Mouse (Mus musculus): ENCODE measurements around the gene Hoxd10.

Gene Hoxd10

DNA sequence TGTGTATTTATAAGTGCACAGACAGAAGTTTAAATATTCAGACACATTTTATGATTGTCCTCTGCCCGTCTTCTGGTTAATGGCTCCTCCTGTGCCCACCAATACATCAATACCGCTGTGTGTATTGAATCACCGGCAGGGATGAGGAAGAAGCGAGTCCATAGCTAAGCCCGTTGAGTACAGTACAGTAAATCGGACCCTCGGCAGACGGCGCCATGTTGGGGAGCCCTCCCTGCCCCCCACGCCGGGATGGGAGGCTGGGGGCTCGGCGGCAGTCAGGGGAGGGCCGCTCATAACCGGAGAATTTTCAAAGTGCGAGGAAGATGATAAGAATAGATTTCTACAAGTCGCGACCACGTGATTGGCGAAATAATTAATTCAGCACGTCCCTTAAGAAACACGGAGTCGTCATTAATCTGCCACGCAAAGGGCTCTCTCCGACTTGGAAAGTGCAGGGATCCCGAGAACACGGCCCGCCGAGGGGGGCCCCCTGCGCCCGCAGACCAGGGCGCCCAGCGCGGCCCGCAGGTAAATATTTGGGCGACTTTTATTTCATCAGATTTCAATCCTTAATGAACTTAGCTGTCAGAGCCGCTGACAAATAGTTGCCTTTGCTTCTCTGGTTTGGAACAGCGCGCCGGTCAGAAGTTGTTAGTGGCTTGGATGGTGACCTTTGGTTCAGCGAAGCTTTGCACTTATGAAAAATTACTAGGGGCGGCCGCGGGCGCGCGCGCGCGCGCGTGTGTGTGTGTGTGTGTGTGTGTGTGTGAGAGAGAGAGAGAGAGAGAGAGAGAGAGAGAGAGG lies 41.0 kb downstream of the Hoxd10 start:
- DNase-seq, result no peak

DNA sequence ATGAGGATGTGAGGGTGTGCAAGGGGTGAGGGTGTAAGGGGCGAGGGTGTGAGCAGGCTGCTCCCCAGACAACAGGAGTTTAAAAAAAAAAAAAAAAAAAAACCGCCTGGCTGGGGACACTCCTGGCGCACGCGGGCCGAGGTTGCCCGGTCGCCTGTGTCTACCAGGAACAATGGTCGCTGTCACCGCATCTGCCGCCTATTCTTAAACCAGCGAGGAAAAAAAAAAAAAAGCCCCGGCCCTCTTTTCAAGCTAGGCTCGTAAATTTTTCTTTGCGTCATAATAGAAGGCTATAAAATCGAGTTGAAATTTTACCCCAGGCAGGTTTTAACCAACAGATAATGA lies 41.6 kb downstream of the Hoxd10 start:
- no peak for DNase-seq

DNA sequence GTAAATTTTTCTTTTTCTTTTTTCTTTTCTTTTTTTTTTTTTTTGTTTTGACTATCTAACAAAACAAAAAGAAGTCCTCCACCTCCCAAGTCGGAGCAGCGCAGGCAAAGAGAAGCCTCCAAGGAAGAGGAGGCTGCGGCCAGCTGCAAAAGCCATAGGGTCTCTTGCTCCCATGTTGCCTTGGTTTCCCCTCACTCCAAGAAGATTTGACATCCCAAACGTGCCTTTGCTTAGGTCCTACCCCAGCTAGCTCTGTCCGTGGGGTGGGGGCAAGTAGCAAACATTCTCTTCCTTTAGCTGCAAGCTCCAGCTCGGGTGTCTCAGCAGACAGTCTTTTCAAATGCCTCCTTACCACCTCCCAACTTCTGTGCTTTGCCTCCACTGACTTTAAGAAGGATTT lies 42.0 kb downstream of the Hoxd10 start:
- no peak for DNase-seq

DNA sequence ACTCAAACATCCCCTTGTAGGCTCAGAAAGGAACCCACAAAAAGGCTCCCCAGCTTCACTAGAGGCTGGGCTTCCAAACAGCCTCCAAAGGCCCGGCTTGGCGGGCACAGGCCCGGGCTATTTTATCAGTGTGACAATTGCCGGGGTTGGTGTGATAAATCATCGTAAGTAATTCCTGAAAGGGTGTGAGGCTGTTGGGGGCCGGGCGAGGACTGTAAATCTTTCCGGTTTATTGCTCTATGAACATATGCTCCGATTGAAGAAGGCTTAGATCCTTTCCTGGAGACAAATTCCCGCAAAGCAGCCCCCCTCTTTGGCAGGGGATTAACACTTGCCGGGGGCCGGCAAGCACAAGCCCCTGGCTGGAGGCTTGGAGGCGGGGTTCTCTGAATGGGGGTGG lies 42.7 kb downstream of the Hoxd10 start:
- no peak for DNase-seq

DNA sequence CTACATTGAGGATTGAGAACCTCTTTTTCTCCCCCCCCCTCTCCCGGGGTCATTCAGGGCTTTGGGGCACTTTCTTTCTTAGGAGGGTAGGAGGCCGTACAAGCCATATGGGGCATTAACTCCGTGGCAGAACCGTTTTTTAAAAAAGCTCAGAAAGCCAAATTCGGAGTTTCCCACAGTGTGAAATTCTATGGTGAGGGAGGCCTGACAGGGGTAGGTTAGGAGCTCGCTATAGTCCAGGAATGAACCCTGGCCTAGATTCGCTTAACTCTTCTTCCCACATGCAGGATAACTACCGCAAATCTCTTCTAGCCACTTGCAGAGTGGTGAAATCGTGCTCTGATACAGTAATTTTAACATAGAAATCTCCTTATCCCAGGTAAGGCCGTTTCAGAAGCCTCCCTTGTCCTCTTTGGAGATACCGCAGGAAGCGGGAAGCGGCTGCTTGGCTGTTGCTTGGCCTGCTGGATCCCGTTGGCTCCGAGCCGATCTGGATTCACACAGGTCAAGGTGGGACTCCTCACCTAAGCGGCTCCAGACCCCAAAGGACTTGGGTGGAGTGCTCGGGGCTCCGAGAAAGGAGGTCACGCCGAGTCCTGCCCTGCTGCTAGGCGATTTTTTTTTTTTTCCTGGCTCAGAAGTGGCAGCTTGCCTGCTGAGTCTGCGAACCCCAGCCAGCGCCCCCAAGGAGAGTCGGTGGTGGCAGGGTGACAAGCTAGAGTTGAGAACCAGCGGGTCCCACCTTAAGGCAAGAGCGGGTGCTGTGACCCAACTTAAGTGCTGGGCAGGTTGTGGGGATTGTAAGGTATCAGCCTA lies 43.5 kb downstream of the Hoxd10 start:
- DNase-seq, result no peak

DNA sequence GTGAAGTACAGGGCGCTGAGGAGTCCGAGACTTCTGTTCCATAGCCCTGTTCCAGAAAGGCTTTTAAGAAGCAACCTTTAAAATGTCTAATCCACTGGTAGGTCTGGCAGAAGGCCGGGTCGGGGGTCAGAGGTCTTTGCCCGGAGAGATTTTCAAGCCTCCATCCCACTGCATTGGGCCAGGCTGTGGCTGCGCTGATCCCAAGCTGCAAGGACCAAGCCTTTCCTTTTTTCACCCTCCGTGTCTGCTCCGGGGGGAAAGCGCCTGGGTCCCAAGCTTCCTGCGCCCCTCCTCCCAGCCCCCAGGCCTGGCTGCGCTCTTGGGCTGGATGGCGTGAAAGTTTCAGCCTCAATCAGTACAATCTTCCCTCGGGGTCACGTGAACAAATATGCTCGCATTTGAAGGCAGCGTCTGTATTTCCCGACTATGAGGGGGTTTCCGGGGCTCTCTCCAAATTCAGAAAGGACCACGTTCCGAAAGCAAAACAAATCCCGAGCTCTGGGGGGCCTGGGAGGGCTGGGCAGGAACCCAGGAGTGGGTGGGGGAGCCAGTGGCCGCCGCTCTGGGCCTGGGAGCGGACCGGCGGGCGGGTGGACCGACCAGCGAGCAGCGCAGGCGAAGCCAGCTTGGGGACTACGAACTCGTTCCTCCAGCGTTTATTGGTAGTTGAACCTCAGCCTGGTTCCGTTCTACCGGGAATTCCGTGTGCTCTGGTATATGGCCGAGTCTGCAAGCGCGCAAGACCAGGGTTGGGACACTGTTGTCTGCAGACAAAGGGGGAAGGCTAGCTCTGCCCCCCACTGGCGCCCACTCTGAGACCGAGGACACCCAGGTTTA lies 44.3 kb downstream of the Hoxd10 start:
- DNase-seq, result no peak

DNA sequence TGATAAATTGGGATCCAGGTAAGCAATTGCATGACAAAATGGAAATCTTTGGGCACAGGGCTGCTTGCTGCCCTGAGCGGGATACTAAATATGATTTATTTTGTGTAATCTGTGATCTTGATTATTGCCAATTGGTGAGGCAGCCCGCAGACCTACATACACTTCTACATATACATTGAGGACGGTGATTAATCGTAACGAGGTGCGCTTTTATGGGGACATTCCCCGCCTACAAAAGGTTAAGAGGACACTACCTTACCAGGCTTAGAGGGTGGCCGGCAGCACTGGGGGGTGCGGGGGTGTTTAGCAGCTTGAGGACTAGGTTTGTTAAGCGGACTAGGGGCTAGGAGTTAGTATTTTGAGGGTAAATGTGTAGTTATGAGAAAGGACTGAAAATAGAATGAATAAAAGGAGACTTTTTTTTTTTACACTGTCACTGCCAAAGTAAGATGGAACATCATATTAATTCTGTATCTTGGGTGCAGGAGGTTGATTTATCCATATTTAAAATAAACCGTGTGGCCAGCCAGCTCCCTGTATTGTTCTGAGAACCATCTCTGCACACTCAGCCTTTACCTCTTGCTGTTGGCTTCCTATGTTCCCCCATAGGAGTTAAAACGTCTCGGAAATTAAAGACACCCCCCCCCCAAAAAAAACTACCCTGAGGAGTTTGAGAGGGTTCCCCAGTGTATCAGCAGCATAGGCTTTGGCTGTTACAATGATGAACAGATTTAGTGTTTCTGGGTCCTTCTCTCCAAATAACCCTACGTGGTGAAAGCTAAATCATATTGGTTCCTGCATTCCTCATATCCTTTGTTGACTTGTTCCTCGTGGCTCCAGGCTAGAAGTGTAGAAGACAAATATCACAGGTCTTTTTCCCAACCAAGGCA lies 45.2 kb downstream of the Hoxd10 start:
- no peak for DNase-seq

DNA sequence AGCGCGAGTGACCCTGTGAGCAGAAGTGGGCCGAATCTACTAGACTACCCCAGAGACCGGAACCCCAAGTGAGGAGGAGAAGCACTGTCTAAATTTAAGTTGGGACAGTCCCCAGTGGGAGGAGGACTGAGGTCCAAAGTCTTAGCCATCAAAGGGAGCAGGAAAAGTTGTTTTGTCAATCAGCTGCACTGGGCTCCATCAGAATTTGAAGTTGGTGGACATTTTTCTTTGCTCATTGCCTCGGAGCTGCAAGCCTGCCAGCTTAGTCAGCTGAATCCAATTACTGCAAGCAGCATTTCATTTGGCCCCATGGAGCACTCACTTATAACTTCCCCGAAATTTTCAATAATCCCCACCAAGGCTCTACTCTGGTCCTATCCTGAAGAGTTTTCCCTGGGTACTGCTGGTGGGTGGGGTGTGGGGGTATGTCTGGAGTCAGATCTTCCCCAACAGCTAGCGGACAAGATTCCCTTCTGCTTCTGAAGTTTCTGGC lies 45.9 kb downstream of the Hoxd10 start:
- no peak for DNase-seq

DNA sequence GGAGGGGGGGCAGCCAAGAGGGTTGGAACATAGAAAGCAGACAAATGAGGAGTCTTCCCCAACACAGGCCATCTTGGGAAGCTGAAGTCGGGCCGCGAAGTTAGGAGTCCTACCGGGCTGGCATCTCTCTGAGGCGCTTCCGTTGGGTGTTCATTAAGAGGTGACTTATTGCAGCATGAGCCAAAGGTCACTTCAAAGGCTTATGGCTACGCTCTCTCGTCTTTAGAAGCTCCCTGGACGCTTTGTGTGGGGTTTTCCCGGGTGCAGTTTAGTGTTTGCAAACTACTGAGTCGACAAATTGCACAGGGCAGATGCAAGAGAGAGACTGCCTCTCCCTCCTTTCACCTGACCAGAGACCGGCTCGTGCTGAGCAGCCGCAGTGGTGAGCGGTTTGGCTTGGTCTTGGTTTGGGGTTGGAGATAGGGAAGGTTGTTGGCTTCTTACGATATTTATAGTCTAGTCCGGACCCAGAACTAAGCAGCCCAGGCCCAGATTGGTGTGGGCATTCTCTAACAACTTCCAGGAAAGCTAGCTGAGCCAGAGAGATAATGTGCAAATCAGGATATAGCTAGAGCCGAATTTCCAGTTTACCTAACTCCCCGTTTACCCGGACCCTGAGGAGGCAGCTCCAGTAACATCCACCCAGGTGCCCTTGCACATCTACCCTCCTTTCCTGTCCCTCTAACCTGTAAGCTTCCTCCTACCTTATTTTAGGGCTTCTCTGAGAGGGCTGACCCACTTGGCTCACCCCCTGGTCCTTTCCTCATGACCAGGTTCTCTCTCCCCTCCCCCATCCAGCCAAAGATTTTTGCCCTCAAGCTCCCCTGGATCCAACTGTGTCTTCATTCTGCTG lies 47.1 kb downstream of the Hoxd10 start:
- no peak for DNase-seq

DNA sequence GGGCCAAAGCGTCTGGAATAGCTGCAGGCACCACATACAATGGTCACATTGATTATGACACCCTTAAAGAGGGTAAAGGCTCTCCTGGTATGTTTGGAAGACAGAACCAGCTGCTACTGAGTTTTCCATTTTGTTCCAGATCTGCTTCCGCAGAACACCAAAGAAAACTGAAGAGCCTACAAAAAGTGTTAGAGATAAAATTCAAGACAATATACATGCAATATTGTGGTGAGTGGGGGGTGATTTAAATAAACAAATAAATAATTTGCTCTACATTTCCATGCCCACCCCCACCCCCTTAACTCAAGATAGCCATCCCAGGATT lies 47.7 kb downstream of the Hoxd10 start:
- no peak for DNase-seq

DNA sequence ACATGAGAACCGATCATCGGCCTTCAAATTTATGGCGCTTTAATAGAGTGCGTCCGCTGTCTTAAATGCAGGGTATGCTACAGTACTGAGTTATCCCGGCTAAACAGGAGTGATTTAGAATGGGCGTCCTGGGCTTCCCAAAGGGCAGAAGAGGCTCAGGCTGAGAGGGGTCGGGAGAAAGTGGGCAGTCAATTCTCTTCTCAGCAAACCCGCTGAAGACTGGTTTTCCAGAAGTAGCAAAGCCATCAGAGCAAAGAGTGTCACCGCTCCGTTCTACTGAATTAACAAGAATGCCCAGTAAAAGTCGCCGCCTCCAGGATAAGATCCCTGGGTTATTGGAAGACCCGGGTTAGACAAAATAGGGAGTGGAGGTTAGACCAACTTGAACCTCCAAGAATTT lies 48.1 kb downstream of the Hoxd10 start:
- DNase-seq, result no peak

DNA sequence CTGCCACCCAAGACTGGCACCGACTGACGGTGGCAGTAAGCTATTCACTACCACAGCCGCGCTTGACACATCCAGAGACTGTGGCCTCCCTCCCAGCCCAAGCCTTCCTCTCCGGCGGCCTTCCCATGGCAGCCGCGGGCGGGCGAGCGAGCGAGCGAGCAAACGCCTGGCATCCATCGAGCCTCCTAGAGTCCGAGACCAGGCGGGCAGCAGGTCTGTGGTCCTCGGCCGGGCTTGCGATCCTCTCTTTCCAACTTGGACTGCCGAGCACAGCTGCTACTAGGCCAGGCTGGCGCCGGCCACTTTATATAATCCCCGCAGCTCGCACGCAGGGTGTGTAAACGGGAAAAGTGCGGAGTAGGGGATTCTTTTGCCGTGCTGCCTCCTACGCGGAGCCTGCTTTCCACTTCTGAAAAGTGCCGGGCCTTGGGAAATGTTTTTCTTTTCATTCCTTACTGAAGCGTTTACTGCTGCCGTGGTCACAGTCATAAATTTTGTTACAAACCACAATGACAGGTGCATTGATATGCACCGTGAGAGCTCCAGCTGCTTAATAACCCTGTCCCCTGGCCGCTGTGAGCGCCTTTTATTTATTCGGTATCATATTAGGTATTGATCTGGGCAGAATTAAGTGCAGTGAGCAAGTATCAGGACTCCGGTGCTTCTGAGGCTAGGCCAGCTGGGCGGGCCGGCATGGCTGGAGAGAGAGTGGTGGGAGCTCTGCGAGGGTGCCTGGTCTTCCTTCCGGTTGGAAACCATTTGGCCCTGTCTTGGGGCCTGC lies 48.8 kb downstream of the Hoxd10 start:
- no peak for DNase-seq

DNA sequence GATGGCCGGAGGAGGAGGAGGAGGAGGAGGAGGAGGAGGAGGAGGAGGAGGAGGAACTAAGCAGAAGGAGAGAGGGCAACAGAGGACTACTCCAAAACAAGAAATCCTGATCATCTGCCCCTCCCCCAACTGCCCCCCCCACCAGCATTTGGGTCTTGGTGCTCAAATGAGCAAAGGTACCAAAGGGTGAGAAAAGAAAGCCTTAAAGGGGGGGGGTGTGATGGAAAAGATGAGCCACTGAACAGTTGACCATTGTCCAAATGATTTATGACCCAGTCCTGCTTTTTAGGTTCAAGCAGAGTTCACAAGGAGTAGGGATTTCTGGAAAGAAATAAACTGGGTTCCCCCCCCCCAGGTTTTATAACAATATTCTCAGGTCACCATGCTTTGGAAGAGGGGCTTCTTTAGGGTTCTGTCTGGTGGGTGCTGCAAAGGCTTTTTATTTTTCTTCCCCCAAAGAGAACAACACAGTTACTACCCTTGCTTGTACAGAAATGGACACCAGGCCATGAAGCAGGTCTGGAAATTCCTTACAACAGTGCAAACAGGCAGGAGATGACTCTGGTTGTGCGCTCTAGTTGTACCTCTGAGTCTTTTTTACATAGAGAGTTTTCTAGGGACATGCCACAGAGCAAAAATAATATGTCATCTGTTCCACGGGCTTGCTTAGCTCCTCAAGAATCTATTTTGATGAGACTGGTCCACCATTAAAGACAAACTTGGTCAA lies 49.7 kb downstream of the Hoxd10 start:
- no peak for DNase-seq

DNA sequence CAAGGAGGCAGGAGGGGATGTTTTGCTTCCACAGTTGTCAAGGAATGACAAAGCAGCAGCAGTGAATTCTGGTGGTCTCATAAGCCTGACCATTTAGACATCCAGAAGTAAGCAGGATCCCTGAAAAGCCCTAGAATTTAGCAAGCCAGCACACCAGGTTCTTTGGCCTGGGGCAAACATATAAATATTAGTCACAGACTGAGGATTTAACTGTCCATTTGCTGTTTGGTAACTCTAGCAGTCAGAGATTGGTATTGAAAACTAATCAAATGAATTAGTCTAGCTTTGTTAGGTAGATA lies 50.2 kb downstream of the Hoxd10 start:
- no peak for DNase-seq
